Mouse (Mus musculus) intestine, embryonic 16.5 days (tissue): ENCODE measurements around the gene Slc4a1ap. TPM values are rescaled to one million over a fixed set of nuclear protein-coding genes. Genes with fewer than 3 reads are reported as not detected.
A peak's percentile ranks its signal among the peaks of the same experiment; 100 is the strongest.

ENCODE experiments used
- ATAC-seq: fragments of 200-750 bp; cut with Nextera tagmentation; 2 replicates; pipeline ENCODE4 v1.8.0; 2017; ENCODE audit warnings: moderate TSS enrichment, moderate library complexity
- H3K27ac ChIP-seq: fragments of 300-500 bp; sonication (generic); 2 replicates; pipeline ENCODE4 v1.5.1; 2014; ENCODE audit warnings: mild to moderate bottlenecking, low read length
- H3K27me3 ChIP-seq: fragments of 300-500 bp; sonication (generic); replicated peaks from 2 replicates; pipeline ENCODE4 v1.6.1; 2014; ENCODE audit warnings: low read length, control low read depth, mixed read lengths; ENCODE audit not compliant: control insufficient read depth, insufficient read depth
- H3K36me3 ChIP-seq: fragments of 300-500 bp; sonication (generic); 2 replicates; pipeline ENCODE4 v1.6.1; 2014; ENCODE audit warnings: low read length, control low read depth; ENCODE audit not compliant: control insufficient read depth, insufficient read depth
- H3K4me1 ChIP-seq: fragments of 300-500 bp; sonication (generic); 2 replicates; pipeline ENCODE4 v1.6.1; 2014; ENCODE audit warnings: low read length, control low read depth, mixed read lengths; ENCODE audit not compliant: control insufficient read depth, insufficient read depth
- H3K4me2 ChIP-seq: fragments of 300-500 bp; sonication (generic); 2 replicates; pipeline ENCODE4 v1.6.1; 2014; ENCODE audit warnings: low read depth, low read length, control low read depth
- H3K4me3 ChIP-seq: fragments of 300-500 bp; sonication (generic); 2 replicates; pipeline ENCODE4 v1.5.1; 2014; ENCODE audit warnings: mild to moderate bottlenecking, low read length
- H3K9ac ChIP-seq: fragments of 300-500 bp; sonication (generic); 2 replicates; pipeline ENCODE4 v1.6.1; 2014; ENCODE audit warnings: low read depth, low read length
- H3K9me3 ChIP-seq: fragments of 300-500 bp; sonication (generic); 2 replicates; pipeline ENCODE4 v1.6.1; 2016; ENCODE audit warnings: low read length, control low read depth; ENCODE audit not compliant: control insufficient read depth
- WGBS: fragments of 180-500 bp; shearing (Covaris S2); extraction: QIAGEN DNeasy Blood & Tissue Kit; methylation state at CpG from one replicate; pipeline ENCODE4 v1.1.7; 2014; 5-methylcytosine and 5-hydroxymethylcytosine counted together
- polyA plus RNA-seq: library from polyadenylated mRNA; unstranded; fragments of >200 nt; fragmentation: Nextera tagmentation; extraction: Ambion mirVana; gene quantifications from 2 replicates; pipeline ENCODE4 v1.2.1, GENCODE M21; 2015

Gene Slc4a1ap
- polyA plus RNA-seq, 1 experiment from 2014 or later, result 25.0 TPM

- Histone ChIP-seq H3K27me3 (no peaks in the 10 kb centered on the region), H3K4me2 (peak overlapping the region; percentile 68), H3K36me3 (no peaks in the 10 kb centered on the region), H3K4me1 (peaks cover 10% of the 10 kb centered on the region), H3K27ac (peak overlapping the region; percentile 70), H3K9ac (peak overlapping the region; percentile 69), H3K9me3 (no peaks in the 10 kb centered on the region), H3K4me3 (peak overlapping the region; percentile 44)
- ATAC-seq, result no peak
- 68% methylated on average over 6 of the region's 6 CpGs for WGBS
Measured at GRCm38 (mm10) chr5:31597430-31597944, 70.7 kb downstream of the Slc4a1ap start.

GRCm38 (mm10) chr5:31598121-31598520, 71.3 kb downstream of the Slc4a1ap start:
- Histone ChIP-seq H3K9me3 (no peaks in the 10 kb centered on the region), H3K4me3 (no peak overlapping the region), H3K9ac (no peak overlapping the region), H3K36me3 (no peaks in the 10 kb centered on the region), H3K27me3 (no peaks in the 10 kb centered on the region), H3K4me2 (no peak overlapping the region), H3K27ac (no peak overlapping the region), H3K4me1 (peaks cover 12% of the 10 kb centered on the region)
- ATAC-seq, result no peak
- WGBS, result 83% methylated on average over 7 of the region's 7 CpGs

GRCm38 (mm10) chr5:31598579-31598978, 71.8 kb downstream of the Slc4a1ap start:
- ATAC-seq, result no peak
- Histone ChIP-seq H3K9me3 (no peaks in the 10 kb centered on the region), H3K27ac (no peak overlapping the region), H3K4me1 (peaks cover 12% of the 10 kb centered on the region), H3K9ac (no peak overlapping the region), H3K27me3 (no peaks in the 10 kb centered on the region), H3K36me3 (no peaks in the 10 kb centered on the region), H3K4me3 (no peak overlapping the region), H3K4me2 (no peak overlapping the region)
- 75% methylated on average over 4 of the region's 4 CpGs for WGBS

- Histone ChIP-seq H3K4me3 (no peak overlapping the region), H3K27me3 (no peaks in the 10 kb centered on the region), H3K27ac (no peak overlapping the region), H3K9ac (no peak overlapping the region), H3K9me3 (no peaks in the 10 kb centered on the region), H3K36me3 (no peaks in the 10 kb centered on the region), H3K4me1 (peaks cover 12% of the 10 kb centered on the region), H3K4me2 (no peak overlapping the region)
- ATAC-seq, result no peak
- WGBS, result 82% methylated on average over 2 of the region's 2 CpGs
Measured at GRCm38 (mm10) chr5:31599161-31599560, 72.4 kb downstream of the Slc4a1ap start.

- 81% methylated on average over 7 of the region's 7 CpGs for WGBS
- no peak overlapping the region for H3K4me2 ChIP-seq
- H3K9me3 ChIP-seq, result no peaks in the 10 kb centered on the region
- no peak overlapping the region for H3K9ac ChIP-seq
- no peak overlapping the region for H3K27ac ChIP-seq
- H3K36me3 ChIP-seq, result no peaks in the 10 kb centered on the region
- H3K4me3 ChIP-seq, result no peak overlapping the region
- no peaks in the 10 kb centered on the region for H3K27me3 ChIP-seq
- no peak for ATAC-seq
- H3K4me1 ChIP-seq, result peaks cover 11% of the 10 kb centered on the region
Measured at GRCm38 (mm10) chr5:31601162-31601722, 74.4 kb downstream of the Slc4a1ap start.

- Histone ChIP-seq H3K4me3 (no peak overlapping the region), H3K9me3 (no peaks in the 10 kb centered on the region), H3K36me3 (no peaks in the 10 kb centered on the region), H3K4me2 (no peak overlapping the region), H3K9ac (peak overlapping the region; percentile 32), H3K27ac (peak overlapping the region; percentile 27; the same call in 1 of the 2 replicates), H3K4me1 (peaks cover 7% of the 10 kb centered on the region), H3K27me3 (no peaks in the 10 kb centered on the region)
- 80% methylated on average over 1 of the region's 1 CpGs for WGBS
- peak; percentile 88 for ATAC-seq
Measured at GRCm38 (mm10) chr5:31602377-31602776, 75.6 kb downstream of the Slc4a1ap start.

GRCm38 (mm10) chr5:31603766-31604165, 77.0 kb downstream of the Slc4a1ap start:
- Histone ChIP-seq H3K4me2 (no peak overlapping the region), H3K4me3 (no peak overlapping the region), H3K9ac (no peak overlapping the region), H3K9me3 (no peaks in the 10 kb centered on the region), H3K27ac (no peak overlapping the region), H3K27me3 (no peaks in the 10 kb centered on the region), H3K4me1 (peaks cover 9% of the 10 kb centered on the region), H3K36me3 (no peaks in the 10 kb centered on the region)
- WGBS, result 67% methylated on average over 6 of the region's 6 CpGs
- no peak for ATAC-seq

- no peak for ATAC-seq
- Histone ChIP-seq H3K4me1 (peaks cover 9% of the 10 kb centered on the region), H3K27me3 (no peaks in the 10 kb centered on the region), H3K4me2 (no peak overlapping the region), H3K36me3 (no peaks in the 10 kb centered on the region), H3K4me3 (no peak overlapping the region), H3K9ac (no peak overlapping the region), H3K9me3 (no peaks in the 10 kb centered on the region), H3K27ac (no peak overlapping the region)
- WGBS, result 51% methylated on average over 3 of the region's 3 CpGs
Measured at GRCm38 (mm10) chr5:31606151-31606550, 79.4 kb downstream of the Slc4a1ap start.
